Mouse (Mus musculus) lung, postnatal 0 days (tissue): ENCODE measurements around the gene Bcl2.
A peak's percentile ranks its signal among the peaks of the same experiment; 100 is the strongest.

ENCODE experiments used
- CTCF ChIP-seq: IDR thresholded peaks from 2 replicates; pipeline ENCODE4 v1.5.1; 2016; ENCODE audit warnings: antibody characterized with exemption, mild to moderate bottlenecking
- EP300 ChIP-seq: IDR thresholded peaks from 2 replicates; pipeline ENCODE4 v1.6.1; 2016; ENCODE audit warnings: antibody characterized with exemption, mild to moderate bottlenecking, control low read depth

DNA sequence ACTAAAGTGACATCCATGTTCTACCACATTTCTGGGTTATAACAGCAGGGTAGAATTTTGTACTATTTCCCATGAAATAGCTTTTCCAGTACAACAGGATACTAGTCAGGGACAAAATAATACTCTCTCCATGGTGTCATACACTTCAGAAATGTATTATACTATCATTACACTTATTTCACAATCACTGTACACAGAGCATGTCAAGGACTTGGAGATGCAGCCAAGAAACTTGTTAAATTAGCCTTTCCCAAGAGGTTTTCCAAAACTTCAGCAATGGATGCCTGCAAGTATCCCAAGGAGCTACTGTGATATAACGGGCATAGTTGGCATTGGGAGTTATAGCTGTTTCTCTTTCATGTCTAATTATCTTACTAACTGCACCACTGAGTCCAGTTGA lies 73.5 kb downstream of the Bcl2 start:
- TF ChIP-seq CTCF (no peak), EP300 (peak; percentile 47; the same call in 1 of the 2 replicates)
